Mouse (Mus musculus): ENCODE measurements around the gene Naxd. TPM values are rescaled to one million over a fixed set of nuclear protein-coding genes. Genes with fewer than 3 reads are reported as not detected.

Naxd gene
- 13.5 TPM for polyA plus RNA-seq (2014; fragmentation: Illumina TruSeq; extraction: RNeasy Lipid Tissue Mini Kit (QIAGEN cat#74804); ENCODE audit: low read depth, low replicate concordance)

GRCm38 (mm10) chr8:11497017-11497990, at the start of gene Naxd:
Gene Naxd, plus strand, starts transcription at chr8:11497506.

GRCm38 (mm10) chr8:11477811-11478761, 19.2 kb upstream of the Naxd start, which contains the start of gene Rab20:
Gene Rab20, minus strand, starts transcription at chr8:11478710.

GRCm38 (mm10) chr8:11550281-11550948, 53.1 kb downstream of the Naxd start, which contains the start of gene Cars2:
Gene Cars2, minus strand, starts transcription at chr8:11550783.

GRCm38 (mm10) chr8:11554799-11555719, 57.8 kb downstream of the Naxd start, which contains the start of gene Ing1:
Gene Ing1, plus strand, starts transcription at chr8:11555571.

Other genes starting within 250 kb of the Naxd start
- 1.9 TPM for gene Col4a2, start 184.7 kb upstream of the Naxd start, polyA plus RNA-seq (2014; fragmentation: Illumina TruSeq; extraction: RNeasy Lipid Tissue Mini Kit (QIAGEN cat#74804); ENCODE audit: low read depth, low replicate concordance)
- 32.0 TPM for gene Col4a1, start 184.7 kb upstream of the Naxd start, polyA plus RNA-seq (2014; fragmentation: Illumina TruSeq; extraction: RNeasy Lipid Tissue Mini Kit (QIAGEN cat#74804); ENCODE audit: low read depth, low replicate concordance)
- gene Rab20, start 18.8 kb upstream of the Naxd start, polyA plus RNA-seq (2014; fragmentation: Illumina TruSeq; extraction: RNeasy Lipid Tissue Mini Kit (QIAGEN cat#74804); ENCODE audit: low read depth, low replicate concordance) = 9.0 TPM
- gene Cars2, start 53.3 kb downstream of the Naxd start, polyA plus RNA-seq (2014; fragmentation: Illumina TruSeq; extraction: RNeasy Lipid Tissue Mini Kit (QIAGEN cat#74804); ENCODE audit: low read depth, low replicate concordance) = 10.3 TPM
- 22.4 TPM for gene Ing1, start 58.1 kb downstream of the Naxd start, polyA plus RNA-seq (2014; fragmentation: Illumina TruSeq; extraction: RNeasy Lipid Tissue Mini Kit (QIAGEN cat#74804); ENCODE audit: low read depth, low replicate concordance)
- 23.2 TPM for gene Ankrd10, start 138.3 kb downstream of the Naxd start, polyA plus RNA-seq (2014; fragmentation: Illumina TruSeq; extraction: RNeasy Lipid Tissue Mini Kit (QIAGEN cat#74804); ENCODE audit: low read depth, low replicate concordance)
- gene 1700016D06Rik, start 203.6 kb downstream of the Naxd start, polyA plus RNA-seq (2014; fragmentation: Illumina TruSeq; extraction: RNeasy Lipid Tissue Mini Kit (QIAGEN cat#74804); ENCODE audit: low read depth, low replicate concordance) = not detected
- gene Arhgef7, start 230.2 kb downstream of the Naxd start, polyA plus RNA-seq (2014; fragmentation: Illumina TruSeq; extraction: RNeasy Lipid Tissue Mini Kit (QIAGEN cat#74804); ENCODE audit: low read depth, low replicate concordance) = 19.1 TPM

All from kidney, adult 10 weeks (tissue).